Comparison of ENCODE assay signal across 8 mouse cellular contexts in genomic region chr2:145161046-145161700, GRCm38 (mm10). TPM values are rescaled to one million over a fixed set of nuclear protein-coding genes. Genes with fewer than 3 reads are reported as not detected.
A peak's percentile ranks its signal among the peaks of the same experiment; 100 is the strongest.
DNase-seq lines count a peak whose midpoint lies in the region; ATAC-seq and TF ChIP-seq lines count a peak whose summit lies in the region.

No protein-coding gene starts in this region.

- H3K27me3 ChIP-seq in liver, embryonic 12.5 days (replicated peaks) = peaks cover 3% of the 10 kb centered on the region
- H3K27me3 ChIP-seq in midbrain, postnatal 0 days (ENCODE audit: insufficient read depth, low read length) = no peaks in the 10 kb centered on the region
- H3K27me3 ChIP-seq in stomach, embryonic 16.5 days (ENCODE audit: control insufficient read depth, insufficient read depth, low read length) = no peaks in the 10 kb centered on the region

- peak; percentile 82 for TF ChIP-seq CTCF in midbrain, postnatal 0 days (IDR thresholded peaks at IDR 0.05)

- H3K9me3 ChIP-seq in liver, embryonic 12.5 days (replicated peaks) = no peaks in the 10 kb centered on the region
- H3K9me3 ChIP-seq in midbrain, postnatal 0 days (ENCODE audit: low read length) = no peaks in the 10 kb centered on the region
- no peaks in the 10 kb centered on the region for H3K9me3 ChIP-seq in stomach, embryonic 16.5 days (replicated peaks; ENCODE audit: control insufficient read depth, low read length)

- peak; percentile 77 for DNase-seq in liver
- DNase-seq in cerebellum, postnatal 36 days = peak; percentile 88 to 89
- peak; percentile 88 for DNase-seq in gastrocnemius, postnatal 10 days
- peak; percentile 76 for DNase-seq in kidney, adult 11 months
- DNase-seq in left cerebral cortex, postnatal 36 days (ENCODE audit: low spot score in 2 of 2) = peak; percentile 76 to 79
- DNase-seq in midbrain, postnatal 0 days (ENCODE audit: low spot score) = peak; percentile 70

- no peak overlapping the region for H3K4me3 ChIP-seq in liver, embryonic 12.5 days
- no peak overlapping the region for H3K4me3 ChIP-seq in midbrain, postnatal 0 days (ENCODE audit: low read depth, low read length)
- H3K4me3 ChIP-seq in stomach, embryonic 16.5 days (replicated peaks; ENCODE audit: low read length) = no peak overlapping the region

- no peaks in the 10 kb centered on the region for H3K36me3 ChIP-seq in liver, embryonic 12.5 days
- H3K36me3 ChIP-seq in midbrain, postnatal 0 days (ENCODE audit: insufficient read depth, low read length) = no peaks in the 10 kb centered on the region
- H3K36me3 ChIP-seq in stomach, embryonic 16.5 days (ENCODE audit: control insufficient read depth, insufficient read depth, low read length) = no peaks in the 10 kb centered on the region

- no peak overlapping the region for H3K27ac ChIP-seq in liver, embryonic 12.5 days
- H3K27ac ChIP-seq in midbrain, postnatal 0 days (ENCODE audit: low read depth, low read length) = no peak overlapping the region
- no peak overlapping the region for H3K27ac ChIP-seq in stomach, embryonic 16.5 days (ENCODE audit: low read length)

- ATAC-seq in liver, embryonic 12.5 days = no peak
- 0 out of 2 replicates have a peak, but pooled peaks have one; percentile 34 for ATAC-seq in midbrain, postnatal 0 days (ENCODE audit: low FRiP score)
- ATAC-seq in stomach, embryonic 16.5 days (ENCODE audit: insufficient read depth, low FRiP score) = peak; percentile 44; the same call in 1 of the 2 replicates

- intact Hi-C loops in left cerebral cortex, postnatal 36 days (cut with DNase I) = loop anchor here (2.0 to 10.0 kb wide), 3 partner anchors 356 to 516 kb away; no protein-coding TSS in a partner anchor

- H3K4me2 ChIP-seq in liver, embryonic 12.5 days = no peak overlapping the region
- H3K4me2 ChIP-seq in midbrain, postnatal 0 days (ENCODE audit: low read depth, low read length, poor library complexity, severe bottlenecking) = no peak overlapping the region
- H3K4me2 ChIP-seq in stomach, embryonic 16.5 days (ENCODE audit: low read depth, low read length) = no peak overlapping the region

- no peak overlapping the region for H3K9ac ChIP-seq in liver, embryonic 12.5 days
- H3K9ac ChIP-seq in midbrain, postnatal 0 days (replicated peaks; ENCODE audit: low read length, poor library complexity, severe bottlenecking) = no peak overlapping the region
- no peak overlapping the region for H3K9ac ChIP-seq in stomach, embryonic 16.5 days (ENCODE audit: low read length)

- peaks cover 7% of the 10 kb centered on the region; the same call in 1 of the 2 replicates for H3K4me1 ChIP-seq in liver, embryonic 12.5 days
- H3K4me1 ChIP-seq in midbrain, postnatal 0 days (ENCODE audit: insufficient read depth, low read length) = no peaks in the 10 kb centered on the region
- no peaks in the 10 kb centered on the region; the same call in 1 of the 2 replicates for H3K4me1 ChIP-seq in stomach, embryonic 16.5 days (ENCODE audit: control insufficient read depth, insufficient read depth, low read length)

- 31% methylated on average over 12 of the region's 12 CpGs for WGBS in liver, embryonic 12.5 days (ENCODE audit: insufficient replicate concordance)
- WGBS in midbrain, postnatal 0 days = 32% methylated on average over 12 of the region's 12 CpGs
- 24% methylated on average over 12 of the region's 12 CpGs for WGBS in stomach, embryonic 16.5 days

RNA-seq across cellular contexts. Expression of gene Slc24a3, which starts 6.4 kb away (rescaled TPM):
- 1.6 and 1.7 TPM in 2 replicates for polyA plus RNA-seq in liver, embryonic 12.5 days (2016; fragmentation: Nextera tagmentation; extraction: Ambion mirVana)
- 1 to 10 TPM; 5.8 to 6.1 TPM for total RNA-seq in gastrocnemius, postnatal 10 days (2021)
- total RNA-seq in left cerebral cortex, postnatal 36 days (2021) = 100 to 1,000 TPM; 117 to 120 TPM
- 65.7 and 68.8 TPM in 2 replicates for total RNA-seq in midbrain, postnatal 0 days (2014; rRNA removed)
- 33.9 and 34.5 TPM in 2 replicates for polyA plus RNA-seq in midbrain, postnatal 0 days (2015; fragmentation: Nextera tagmentation; extraction: Ambion mirVana)
- polyA plus RNA-seq in stomach, embryonic 16.5 days (2015; fragmentation: Nextera tagmentation; extraction: Ambion mirVana) = 3.2 and 3.4 TPM in 2 replicates
